Mouse (Mus musculus) activated CD4-positive, CD25-positive, alpha-beta regulatory T cell, adult 4 months (primary cell): ENCODE measurements around the gene Tnks1bp1. TPM values are rescaled to one million over a fixed set of nuclear protein-coding genes. Genes with fewer than 3 reads are reported as not detected.
A peak's percentile ranks its signal among the peaks of the same experiment; 100 is the strongest.

Source experiments
- ATAC-seq: one replicate; pipeline ENCODE4 v1.8.0; 2017
- polyA plus RNA-seq, 2 experiments: library from polyadenylated mRNA; unstranded; fragments of 100-300 nt; shearing (Covaris generic); gene quantifications; one replicate each; pipeline ENCODE4 v1.2.1; 2017

Gene Tnks1bp1
- polyA plus RNA-seq: 1 to 10 TPM; 3.9 to 6.3 TPM

DNA sequence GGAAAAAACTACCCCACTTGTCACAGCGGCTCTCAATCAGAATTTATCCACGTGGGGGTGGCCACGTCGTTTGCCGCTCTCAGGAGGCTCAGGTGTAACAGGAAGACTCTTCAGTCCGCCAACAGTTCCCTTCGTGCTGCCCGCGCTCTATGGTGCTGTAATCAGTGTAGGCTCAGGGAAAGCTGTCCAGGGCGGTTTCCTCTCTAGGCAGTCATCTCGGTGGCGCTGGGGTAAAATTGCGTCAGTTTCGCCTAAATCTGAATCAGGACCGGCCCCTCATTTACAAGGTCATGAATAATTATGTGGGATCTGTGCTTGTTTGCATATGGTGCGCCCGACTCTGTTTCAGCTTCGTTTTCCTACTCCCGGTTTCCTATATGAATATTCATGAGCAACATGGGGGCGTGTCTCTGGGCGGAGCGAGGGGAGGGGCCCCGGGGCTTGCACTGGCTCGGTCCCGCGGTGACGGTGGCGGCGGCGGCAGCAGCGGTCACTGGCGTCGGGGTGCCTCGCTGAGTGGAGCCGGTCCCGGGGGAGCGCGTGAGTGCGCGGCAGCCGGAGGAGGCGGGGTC is at the start of gene Tnks1bp1:
Gene Tnks1bp1, plus strand, starts transcription at position 427 of the 572 bp plus-strand sequence.
- ATAC-seq: peak; percentile 92

DNA sequence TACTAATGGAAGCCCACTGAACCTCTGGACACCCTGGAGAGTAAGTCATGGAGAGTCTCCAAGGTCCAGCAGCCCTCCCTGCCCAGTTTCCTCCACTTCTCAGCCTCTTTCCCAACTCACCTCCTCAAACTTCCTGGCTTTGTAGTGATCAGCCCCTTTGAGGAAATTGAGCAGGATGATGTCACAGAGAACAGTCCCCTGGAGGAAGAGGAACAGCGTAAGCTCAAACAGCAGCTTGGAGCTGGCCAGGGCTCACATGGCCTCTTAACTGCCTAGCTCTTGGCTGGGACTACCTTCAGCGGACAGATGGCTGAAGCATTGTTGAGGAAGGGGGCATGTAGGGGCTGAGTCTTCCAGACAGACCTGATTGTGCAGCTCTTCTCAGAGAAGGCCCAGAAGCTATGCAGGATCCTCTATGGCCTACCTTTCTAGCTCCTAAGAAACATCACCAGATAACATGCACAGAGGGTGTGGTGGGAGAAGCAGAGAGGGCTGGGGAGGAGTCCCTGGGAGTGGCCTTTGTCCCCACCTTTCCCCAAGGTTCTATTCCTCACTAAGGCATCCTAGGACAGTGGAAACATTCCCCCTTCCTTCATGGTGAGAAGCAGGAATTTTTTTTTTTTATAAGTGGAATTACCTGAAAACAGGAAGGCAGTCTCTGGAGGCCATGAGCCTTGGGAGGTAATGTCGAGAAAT is 48.2 kb upstream of the Tnks1bp1 start:
- ATAC-seq: no peak

DNA sequence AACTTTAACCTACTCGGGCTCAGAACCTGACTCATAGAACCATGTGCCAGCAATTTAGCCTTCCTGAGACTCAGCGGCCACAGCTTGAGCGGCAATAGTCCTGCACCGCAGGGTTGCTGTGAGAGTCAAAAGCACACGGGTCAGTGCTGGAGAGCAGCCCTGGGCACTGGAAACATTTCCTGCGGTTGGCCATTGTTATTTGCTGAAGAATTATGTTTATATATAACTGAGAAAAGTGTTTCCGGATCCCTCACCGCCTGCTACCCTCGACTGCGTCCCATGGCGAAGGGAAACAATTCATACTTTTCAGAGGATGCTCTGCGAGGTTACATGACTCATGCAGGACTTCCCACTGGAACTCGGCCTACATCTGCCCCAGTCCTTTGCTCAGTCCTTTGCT is 46.3 kb upstream of the Tnks1bp1 start:
- ATAC-seq: no peak

DNA sequence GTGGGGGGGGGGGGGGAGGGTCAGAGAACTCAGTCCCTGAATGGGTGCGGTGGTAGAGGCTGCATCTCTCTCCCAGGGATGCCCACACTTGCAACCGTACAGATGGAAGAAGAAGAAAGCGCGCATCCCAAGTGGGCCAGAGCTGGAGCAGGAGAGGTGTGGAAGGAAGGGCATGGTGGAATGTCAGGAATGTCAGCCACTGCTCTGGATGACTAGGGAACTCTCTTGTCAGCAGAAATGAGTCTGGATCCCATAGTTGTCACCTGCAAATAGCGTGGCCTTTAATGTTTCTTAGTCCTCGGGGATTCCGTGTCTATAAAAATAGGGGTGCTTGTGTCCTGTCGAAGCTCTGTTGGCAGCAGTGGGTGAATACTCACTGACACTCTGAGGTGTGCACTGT is 45.2 kb upstream of the Tnks1bp1 start:
- ATAC-seq: no peak

DNA sequence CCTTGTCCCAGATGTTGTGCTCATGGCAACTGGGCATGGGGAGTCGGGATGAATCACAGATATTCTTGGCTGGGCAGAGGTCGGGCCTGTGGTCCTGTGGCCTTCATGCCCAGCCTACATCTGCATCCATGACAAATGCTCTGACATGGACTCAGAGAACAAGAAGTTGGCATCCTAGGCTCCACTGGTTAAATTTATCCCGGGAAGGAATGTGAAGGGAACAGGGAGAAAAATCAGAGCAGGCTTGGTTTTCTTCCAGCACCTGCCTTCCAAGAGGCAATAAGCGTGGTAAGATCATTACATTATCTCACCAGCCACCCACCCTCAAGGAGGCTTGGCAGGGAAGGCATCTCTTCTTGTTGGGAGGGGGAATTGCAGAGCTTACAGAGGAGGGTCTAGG is 43.5 kb upstream of the Tnks1bp1 start:
- ATAC-seq: no peak

DNA sequence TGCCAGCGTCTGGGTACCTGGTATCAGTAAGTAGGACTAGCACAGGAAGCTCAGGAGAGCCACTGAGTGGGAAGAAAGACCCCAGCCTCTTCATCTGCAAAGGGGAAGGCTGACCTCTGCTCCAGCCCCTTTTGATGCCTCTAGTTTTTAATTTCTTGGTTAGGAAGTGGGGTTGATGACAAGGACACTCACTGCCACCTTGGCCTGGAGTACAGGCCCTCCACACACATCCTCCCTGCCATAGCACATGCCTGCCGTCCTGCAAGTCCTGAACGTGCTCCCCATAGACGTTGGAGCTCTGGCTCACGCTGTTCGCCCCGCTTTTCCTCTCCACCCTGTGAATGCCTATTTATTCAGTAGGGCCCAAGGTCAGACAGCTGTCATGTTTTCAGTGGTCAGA is 41.2 kb upstream of the Tnks1bp1 start:
- no peak for ATAC-seq

DNA sequence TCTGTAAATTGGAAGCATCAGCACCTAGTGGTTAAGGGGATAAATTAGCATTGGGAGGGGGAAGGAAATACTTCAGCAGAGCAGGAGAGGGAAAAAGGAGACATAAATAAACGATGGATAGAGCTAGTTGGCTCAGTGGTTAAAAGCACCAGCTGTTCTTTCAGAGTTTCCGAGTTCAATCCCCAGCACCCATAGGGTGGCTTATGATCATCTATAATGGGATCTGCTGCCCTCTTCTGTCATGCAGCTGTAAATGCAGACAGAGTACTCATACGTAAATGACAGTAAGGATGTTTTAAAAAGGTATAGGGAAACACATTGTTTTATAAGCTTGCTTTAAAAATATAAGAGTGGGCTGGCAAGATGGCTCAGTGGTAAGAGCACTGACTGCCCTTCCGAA is 40.1 kb upstream of the Tnks1bp1 start:
- peak; percentile 59 for ATAC-seq

DNA sequence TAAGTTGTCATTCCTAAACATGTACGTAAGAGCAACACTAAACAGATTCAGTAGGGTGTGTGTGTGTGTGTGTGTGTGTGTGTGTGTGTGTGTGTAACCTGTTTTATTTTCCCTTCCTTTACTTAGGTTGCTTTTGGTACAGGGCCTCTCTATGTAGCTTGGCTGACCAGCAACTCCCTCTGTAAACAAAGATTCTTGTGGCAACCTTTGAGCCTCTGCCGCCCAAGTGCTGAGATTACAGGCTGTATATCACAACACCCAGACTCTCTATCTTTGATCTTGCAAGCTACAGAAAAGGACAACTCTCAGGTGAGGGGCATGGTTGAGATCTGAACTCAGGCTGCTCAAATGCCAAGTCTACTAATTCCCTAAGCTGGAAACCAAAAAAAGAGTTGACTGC is 38.6 kb upstream of the Tnks1bp1 start:
- no peak for ATAC-seq

DNA sequence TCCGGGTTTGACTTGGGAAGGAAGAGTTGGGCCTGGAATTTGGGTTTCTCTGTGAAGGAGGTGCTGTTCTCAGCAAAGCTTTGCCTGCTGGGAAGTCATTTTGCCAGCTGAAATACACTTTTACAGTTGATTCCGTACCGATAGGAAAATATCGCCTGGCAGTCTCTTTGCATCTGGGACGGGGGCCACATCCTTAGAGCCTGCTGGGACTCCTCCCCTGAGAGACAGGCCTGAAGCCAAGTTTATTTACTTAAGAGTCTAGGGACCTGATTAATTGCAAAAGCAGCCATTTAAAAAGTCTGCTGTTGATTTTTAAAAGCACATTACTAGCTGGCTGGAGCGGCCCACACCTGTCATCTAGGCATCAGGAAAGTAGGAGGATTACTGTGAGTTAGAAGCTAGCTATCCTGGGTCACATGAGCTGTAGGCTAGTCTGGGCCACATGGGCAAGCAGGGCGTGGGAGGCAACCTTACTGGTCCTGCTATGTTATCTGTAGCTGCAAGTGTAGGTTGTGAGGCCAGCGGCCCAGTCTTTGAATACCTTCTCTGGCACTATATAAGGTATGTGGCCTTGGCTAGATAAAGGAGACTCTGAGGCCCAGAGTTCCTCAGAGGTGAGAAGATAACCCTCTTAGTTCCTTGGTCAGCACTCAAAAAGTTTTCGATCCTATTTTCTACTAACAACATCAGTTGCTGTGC is 35.8 kb upstream of the Tnks1bp1 start:
- ATAC-seq: no peak

DNA sequence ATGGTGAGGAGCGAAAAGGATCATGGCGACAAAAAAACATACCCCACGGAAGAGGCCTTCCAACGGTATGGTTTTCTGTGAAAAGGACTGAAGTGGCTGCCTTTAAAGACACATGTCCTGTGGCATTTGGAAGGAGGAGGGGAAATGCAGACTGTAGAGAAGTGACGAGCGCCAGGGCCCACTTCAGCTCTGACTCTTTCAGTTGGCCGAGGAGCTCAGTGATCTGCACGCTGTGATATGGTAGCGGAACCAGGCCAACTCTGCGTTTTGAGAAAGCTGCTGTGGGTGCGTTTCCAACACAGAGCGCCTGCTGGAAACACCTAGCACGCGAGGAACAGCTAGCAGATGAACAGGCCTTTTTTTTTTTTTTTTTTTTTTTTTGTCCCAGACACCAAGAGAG is 35.1 kb upstream of the Tnks1bp1 start:
- ATAC-seq: no peak

DNA sequence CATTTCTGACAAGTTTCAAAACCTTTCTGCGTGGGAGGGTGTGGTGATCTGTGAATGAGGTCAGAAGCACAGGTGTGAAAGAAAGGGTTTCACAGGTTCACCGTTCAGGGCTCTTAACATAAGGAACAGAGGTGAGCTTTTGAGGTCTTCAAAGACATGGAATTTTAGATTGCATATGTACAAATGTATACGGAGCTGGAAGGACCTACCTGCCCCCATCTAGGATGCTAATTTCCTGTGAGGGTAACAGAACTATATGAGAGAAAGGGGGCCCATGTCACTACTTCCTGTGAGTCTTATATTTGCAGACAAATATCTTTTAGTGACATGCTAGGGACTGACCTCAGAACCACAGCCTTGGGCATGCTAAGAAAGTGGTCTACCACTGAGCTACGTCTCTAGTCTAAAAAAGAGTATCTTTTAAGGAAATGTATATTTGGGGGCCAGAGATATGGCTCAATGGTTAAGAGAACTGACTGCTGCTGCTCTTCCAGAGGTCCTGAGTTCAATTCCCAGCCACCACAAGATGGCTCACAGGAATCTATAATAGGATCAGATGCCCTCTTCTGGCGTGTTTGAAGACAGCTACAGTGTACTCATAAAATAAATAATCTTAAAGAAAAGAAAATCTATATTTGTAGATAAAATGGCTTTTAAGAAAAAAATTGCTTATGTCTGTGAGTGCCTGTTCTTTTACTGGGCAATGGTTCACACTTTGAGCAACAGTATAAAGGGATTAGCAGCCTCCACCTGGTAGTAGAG is 33.8 kb upstream of the Tnks1bp1 start:
- peak; percentile 54 for ATAC-seq

DNA sequence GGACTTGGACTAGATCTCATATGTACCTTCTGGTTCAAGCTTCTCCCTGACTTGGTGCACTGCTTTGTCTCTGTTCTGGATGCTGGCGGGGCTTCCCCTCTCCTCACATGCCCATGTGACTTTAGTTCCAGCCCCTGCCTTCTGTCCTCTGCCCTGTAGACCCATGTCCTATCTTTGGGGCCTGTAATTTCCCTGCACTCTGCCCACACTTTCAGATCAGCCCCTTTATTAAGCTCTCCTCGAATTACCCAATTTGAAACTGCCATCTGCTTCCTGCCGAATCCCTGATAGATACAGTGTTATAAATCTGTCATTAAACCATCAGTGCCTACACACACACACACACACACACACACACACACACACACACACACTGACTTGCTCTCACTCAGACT is 33.2 kb upstream of the Tnks1bp1 start:
- ATAC-seq: no peak

DNA sequence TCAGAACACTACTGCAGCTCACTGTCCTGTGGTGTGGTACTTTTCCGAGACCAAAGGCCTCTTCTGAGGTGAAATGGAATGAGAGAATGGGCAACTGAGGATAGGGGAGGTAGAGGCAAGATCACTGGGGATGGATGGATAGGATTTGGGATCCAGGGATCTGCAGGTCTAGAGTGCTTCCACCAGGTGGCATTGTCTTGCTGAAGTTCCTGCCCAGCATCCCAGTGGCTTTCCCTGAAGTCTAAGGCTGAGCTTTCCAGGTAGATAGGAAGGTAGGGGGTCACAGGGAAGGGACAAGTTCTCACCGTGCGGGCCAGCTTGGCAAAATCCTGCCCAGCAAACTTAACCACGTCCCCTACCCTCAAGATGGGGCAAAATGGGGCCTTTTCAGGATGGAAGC is 25.8 kb upstream of the Tnks1bp1 start:
- no peak for ATAC-seq

DNA sequence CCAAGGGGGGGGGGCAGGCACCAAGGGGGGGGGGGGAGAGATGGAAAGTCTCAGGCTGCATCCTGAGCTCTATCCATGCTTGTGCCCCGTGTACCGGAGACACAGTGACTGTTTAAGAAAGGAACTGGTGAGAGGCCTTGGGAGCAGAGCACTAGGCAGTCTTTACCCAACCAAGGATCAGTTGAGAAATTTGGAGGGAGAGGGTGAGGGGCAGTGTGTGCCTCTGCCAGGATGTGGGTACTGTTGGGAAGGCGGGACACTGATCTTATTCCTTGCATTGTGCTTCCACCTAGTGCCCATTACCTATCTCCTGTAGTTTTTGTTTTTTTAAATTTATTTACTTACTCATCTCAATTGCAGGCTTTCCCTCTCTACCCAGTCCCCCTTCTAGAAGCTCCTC is 21.6 kb upstream of the Tnks1bp1 start:
- no peak for ATAC-seq

DNA sequence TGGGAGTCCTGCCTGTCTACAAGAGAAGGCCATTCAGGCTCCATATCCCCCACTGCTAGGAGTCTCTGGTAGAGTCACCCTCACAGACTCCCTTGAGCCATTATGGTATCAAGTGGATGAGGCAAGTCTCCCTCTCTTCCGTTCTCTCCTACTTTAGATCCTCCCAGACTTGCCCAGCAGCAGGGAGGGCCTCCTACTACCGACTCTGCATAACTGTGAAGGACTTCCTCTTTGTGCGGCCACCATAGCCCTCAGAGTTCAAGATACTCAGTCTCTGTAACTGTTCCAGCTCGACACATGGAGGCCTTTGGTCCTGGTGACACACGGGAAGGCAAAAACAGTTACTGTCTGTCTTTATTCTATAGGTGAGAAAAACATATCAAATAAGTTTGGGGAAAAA is 20.5 kb upstream of the Tnks1bp1 start:
- ATAC-seq: no peak

DNA sequence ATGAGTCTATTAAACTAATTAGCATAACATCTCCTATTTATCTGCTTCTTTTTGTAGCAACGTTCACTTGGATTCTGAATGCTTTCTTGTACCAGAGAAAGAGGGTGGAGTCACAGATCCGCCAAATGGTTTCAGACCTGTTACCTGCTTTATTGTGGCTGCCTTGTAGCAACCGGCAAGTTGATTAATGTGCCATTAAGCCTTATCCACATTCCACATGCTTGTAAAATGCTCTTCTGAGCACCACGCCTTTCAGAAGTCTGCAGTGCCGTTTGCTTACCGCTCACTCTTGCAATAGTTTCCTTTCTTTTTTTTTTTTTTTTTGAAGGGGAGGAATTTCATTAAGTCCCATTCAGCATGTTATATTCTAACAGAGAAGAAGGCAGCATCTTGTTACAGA is 17.9 kb upstream of the Tnks1bp1 start:
- ATAC-seq: no peak

DNA sequence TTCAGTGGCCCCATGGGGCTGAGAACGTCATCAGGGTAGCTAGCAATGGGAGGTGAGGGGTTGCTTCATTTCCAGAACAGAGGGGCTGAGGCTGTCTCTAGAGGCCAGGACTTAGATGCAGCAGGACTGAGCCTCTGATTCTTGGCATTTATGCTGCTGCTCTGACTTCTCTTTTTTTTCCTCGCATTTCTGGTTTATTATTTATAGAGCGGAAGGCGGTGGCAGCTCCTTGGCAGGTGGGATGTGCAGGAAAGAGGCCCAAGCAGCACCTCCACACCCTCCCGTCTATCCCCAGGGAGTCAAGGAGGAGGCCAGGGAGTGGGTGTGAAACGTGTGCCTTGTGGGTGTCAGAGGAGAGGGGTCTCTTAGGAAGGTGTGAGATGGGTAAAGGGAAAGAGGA is 16.8 kb upstream of the Tnks1bp1 start:
- no peak for ATAC-seq

DNA sequence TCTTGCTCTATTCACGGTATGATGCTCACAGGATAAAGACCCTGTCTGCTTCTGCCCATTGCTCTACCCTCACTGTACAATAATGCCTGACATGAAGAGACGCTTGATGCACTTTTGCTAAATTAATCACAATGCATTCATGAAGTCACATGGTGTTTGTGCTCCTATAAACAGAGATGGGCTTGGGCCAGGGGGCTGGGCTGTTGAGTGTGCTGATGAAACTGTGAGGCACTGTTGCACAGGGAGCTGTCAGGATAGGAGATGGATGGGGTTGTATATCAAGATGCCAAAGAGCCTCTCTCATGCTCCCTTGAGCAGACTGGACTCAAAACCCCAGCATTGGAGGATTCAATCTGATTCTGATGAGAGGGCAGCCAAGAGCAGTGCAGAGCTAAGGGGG is 14.7 kb upstream of the Tnks1bp1 start:
- ATAC-seq: no peak

DNA sequence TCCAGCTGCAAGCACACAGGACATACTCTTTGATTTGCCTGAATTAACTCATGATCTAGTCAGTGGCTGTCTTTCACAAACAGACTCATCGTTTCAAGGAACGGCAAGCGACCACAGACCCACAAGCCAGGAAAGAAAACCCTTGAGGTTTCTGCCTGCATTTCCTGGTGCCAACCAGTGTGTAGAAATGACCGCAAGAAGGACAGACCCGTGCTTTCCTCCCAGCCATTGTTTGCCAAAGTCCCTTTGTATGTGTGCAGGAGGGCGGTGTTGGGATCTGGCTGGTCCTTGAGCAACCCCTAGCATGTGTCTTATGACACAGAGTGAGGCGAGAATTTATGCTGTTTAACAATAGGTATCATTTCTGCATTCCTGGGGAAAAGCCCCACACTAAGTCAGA is 13.7 kb upstream of the Tnks1bp1 start:
- no peak for ATAC-seq

DNA sequence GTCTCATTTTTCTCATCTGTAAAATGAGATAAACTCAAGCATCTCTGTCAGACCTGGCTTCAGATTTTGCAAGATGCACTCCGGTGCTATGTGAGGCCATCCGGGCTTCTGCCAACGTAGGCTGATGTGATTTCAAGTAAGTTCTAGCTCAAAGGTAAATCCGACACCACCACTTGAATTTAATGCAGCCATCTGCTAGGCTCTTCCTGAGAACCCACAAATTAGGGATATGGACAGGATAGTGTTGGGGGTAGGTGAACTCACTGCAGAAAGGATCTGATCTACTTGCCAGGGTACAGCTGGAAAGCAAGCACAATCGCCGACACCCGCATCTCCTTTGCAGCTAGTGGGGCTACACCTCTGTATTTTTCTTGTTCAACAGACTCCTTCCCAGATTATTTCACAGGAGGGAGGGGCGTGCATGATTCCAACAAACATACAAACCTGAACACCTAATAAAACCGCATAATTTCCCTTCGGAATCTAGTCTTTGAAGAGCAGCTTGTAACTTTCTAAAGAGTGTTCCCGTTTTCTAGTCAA is 11.2 kb upstream of the Tnks1bp1 start:
- ATAC-seq: no peak

DNA sequence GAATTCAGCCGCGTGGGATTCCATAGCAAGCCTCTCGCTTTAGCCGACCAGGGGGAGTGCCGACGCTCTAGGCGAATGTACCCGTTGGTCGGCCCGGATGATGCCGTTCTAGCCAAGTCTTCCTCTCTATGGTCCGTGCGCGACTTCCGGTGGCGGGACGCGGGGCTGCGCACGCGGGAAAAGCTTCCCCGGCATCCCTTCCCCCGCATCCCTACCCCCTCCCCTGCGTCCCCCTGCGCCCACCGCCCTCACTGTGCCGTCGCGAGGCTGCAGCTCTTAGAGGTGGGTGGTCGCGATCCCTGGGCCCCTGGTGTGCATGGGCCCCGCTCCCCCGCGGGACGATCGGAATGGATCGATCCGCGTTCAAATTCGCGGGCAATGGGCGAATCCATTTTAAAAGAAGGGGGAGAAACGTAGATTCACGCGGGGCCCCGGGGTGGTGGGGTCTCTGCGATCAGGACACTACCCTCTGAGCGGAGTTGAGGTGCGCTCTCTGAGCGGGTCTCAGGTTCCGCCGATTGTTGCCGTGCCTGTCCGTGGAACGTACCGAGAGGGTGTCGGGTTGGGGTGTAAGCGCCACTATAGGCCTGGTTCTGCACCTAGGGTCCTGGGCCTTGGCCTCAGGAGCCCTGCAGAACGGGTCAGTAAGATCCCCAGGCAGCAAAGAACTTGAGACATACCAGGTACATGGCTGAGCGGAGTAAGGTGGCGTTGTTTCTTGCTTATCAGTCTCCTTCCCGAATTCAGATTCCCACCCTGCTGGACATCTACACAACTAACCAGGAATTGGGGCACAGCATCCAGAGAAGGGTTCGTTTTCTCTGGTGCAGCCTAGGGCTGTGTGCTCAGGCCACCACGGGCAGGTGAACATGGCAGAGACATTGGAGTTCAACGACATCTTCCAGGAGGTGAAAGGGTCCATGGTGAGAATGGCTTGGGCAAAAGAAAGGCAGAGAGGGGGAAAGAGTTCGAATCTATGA is 10.5 kb upstream of the Tnks1bp1 start, which contains the start of the genes Ssrp1 and P2rx3:
Gene Ssrp1, plus strand, starts transcription at position 188 of the 980 bp plus-strand sequence.
Gene P2rx3, minus strand, starts transcription at position 416 of the 980 bp plus-strand sequence.
- peak; percentile 94 for ATAC-seq

DNA sequence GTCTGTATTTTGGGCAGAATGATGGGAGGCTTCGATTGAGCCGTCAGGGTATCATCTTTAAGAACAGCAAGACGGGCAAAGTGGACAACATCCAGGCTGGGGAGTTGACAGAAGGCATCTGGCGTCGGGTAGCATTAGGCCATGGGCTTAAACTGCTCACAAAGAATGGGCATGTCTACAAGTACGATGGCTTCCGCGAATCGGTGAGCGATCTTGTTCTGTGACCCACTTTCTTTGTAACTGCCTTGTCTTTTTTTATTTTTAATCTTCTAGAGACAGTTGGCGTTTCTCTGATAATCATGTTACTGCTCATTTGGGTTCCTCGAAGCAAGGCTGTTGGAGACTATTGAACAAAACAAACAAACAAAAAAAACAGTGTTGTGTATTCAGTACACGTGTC is 9.5 kb upstream of the Tnks1bp1 start:
- ATAC-seq: no peak
